Mouse (Mus musculus) heart, embryonic 13.5 days (tissue): ENCODE results near the gene Ercc1. TPM values are rescaled to one million over a fixed set of nuclear protein-coding genes. Genes with fewer than 3 reads are reported as not detected.
A peak's percentile ranks its signal among the peaks of the same experiment; 100 is the strongest.

Experiments used
- ATAC-seq: fragments of 200-750 bp; cut with Nextera tagmentation; 2 replicates; pipeline ENCODE4 v1.8.0; 2017; ENCODE audit warnings: moderate TSS enrichment; ENCODE audit not compliant: insufficient number of reproducible peaks, low FRiP score, low TSS enrichment; ENCODE audit errors: extremely low read depth
- H3K27ac ChIP-seq: fragments of 300-500 bp; sonication (generic); replicated peaks from 2 replicates; pipeline ENCODE4 v1.5.1; 2015; ENCODE audit warnings: moderate library complexity, mild to moderate bottlenecking, inconsistent platforms
- H3K27me3 ChIP-seq: fragments of 300-500 bp; sonication (generic); replicated peaks from 2 replicates; pipeline ENCODE4 v1.6.1; 2015; ENCODE audit warnings: mild to moderate bottlenecking, inconsistent platforms
- H3K36me3 ChIP-seq: fragments of 300-500 bp; sonication (generic); 2 replicates; pipeline ENCODE4 v1.6.1; 2015; ENCODE audit warnings: mild to moderate bottlenecking, inconsistent platforms
- H3K4me1 ChIP-seq: fragments of 300-500 bp; sonication (generic); 2 replicates; pipeline ENCODE4 v1.6.1; 2015; ENCODE audit warnings: inconsistent platforms
- H3K4me2 ChIP-seq: fragments of 300-500 bp; sonication (generic); 2 replicates; pipeline ENCODE4 v1.6.1; 2015; ENCODE audit warnings: inconsistent platforms, mild to moderate bottlenecking, moderate library complexity
- H3K4me3 ChIP-seq: fragments of 300-500 bp; sonication (generic); 2 replicates; pipeline ENCODE4 v1.5.1; 2015; ENCODE audit warnings: moderate library complexity, mild to moderate bottlenecking, inconsistent platforms
- H3K9ac ChIP-seq: fragments of 300-500 bp; sonication (generic); 2 replicates; pipeline ENCODE4 v1.6.1; 2015; ENCODE audit warnings: inconsistent platforms, mild to moderate bottlenecking, moderate library complexity
- H3K9me3 ChIP-seq: fragments of 300-500 bp; sonication (generic); 2 replicates; pipeline ENCODE4 v1.6.1; 2016; ENCODE audit warnings: inconsistent platforms
- WGBS: fragments of 180-500 bp; shearing (Covaris S2); methylation state at CpG from one replicate; pipeline ENCODE4 v1.1.7; 2015; ENCODE audit warnings: mixed read lengths; 5-methylcytosine and 5-hydroxymethylcytosine counted together
- polyA plus RNA-seq: library from polyadenylated mRNA; unstranded; fragments of >200 nt; fragmentation: Nextera tagmentation; extraction: Ambion mirVana; gene quantifications from 2 replicates; pipeline ENCODE4 v1.2.1, GENCODE M21; 2015

Ercc1 gene
- polyA plus RNA-seq, result 62.6 and 62.7 TPM in 2 replicates

DNA sequence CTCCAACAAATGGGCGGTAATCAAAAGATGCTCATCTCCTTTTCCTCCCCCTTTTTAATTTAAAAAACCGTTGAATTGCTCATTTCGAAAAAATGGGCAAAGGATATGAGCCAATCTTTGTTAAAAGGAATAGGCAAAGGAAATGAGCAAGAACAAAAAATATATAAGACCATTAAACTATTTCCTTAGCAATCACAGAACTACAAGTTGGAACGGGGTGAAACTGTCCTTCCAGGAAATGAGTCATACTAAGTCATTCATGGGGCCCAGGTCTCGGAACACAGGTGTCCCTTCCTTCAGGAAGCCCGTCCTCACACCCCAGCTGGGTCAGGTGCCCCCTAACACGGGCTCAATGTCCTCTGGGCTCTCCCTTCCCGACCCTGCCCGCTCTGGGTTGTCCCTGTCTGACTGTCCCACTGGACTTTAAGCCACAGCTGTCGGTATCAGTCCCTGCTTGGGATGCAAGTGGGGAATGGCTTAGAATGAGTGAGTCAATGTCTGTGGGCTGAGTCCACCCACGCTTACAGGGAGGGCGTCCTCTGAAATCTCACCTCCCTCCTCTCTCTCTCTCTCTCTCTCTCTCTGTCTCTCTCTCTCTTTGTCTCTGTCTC lies at the start of gene Ercc1:
Gene Ercc1 (plus strand): TSS at position 542 of the 611 bp plus-strand sequence.
- Histone ChIP-seq H3K27me3 (peaks cover 5% of the 10 kb centered on the region; the same call in 1 of the 2 replicates), H3K36me3 (peaks cover 26% of the 10 kb centered on the region), H3K9ac (peak within 1 kb of the TSS; percentile 85), H3K4me3 (peak within 1 kb of the TSS; percentile 75), H3K27ac (peak within 1 kb of the TSS; percentile 78), H3K4me1 (peaks cover 52% of the 10 kb centered on the region), H3K4me2 (peak within 1 kb of the TSS; percentile 86), H3K9me3 (no peaks in the 10 kb centered on the region)
- ATAC-seq, result no peak
- WGBS, result 26% methylated on average over 12 of the region's 12 CpGs

DNA sequence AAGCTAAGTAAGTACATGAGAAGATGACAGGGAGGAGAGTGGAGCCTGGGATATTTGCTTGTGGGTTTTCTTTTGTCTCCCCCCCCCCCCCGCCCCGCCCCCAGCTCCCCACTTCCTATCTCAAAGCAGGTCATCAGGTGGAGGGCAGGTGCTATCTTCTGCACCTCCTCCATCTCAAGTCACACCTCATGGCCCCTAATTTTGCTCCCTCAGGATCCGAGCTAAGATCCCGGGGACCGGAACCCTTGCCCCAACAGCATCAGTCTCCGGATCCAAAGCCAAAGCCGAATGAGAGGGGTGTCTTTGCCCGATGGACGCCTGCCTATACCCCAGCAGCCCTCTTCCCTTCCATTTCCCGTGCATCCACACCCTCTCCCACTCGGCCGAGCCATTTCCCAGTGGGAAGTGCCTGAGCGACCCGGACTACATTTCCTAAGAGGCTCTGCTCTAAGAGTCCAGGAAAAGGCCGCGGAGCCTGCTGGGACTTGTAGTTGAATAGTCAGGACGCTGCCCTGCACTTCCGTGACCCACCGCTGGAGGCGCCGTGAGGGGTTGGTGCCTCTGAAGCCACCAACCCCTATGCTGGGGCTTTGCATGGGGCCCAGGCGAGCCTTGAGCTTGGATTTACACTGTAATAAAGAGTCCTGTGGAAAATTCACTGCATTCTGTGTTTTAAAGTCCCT lies 48.9 kb upstream of the Ercc1 start:
- Histone ChIP-seq H3K9me3 (no peaks in the 10 kb centered on the region), H3K27ac (no peak overlapping the region), H3K4me1 (peaks cover 20% of the 10 kb centered on the region), H3K36me3 (no peaks in the 10 kb centered on the region), H3K4me3 (peak overlapping the region; percentile 43), H3K27me3 (no peaks in the 10 kb centered on the region), H3K9ac (peak overlapping the region; percentile 72), H3K4me2 (peak overlapping the region; percentile 68)
- ATAC-seq, result peak; percentile 34; the same call in 1 of the 2 replicates
- 15% methylated on average over 22 of the region's 22 CpGs for WGBS

- 83% methylated on average over 6 of the region's 6 CpGs for WGBS
- ATAC-seq, result no peak
Measured at GRCm38 (mm10) chr7:19297034-19297433, 47.5 kb upstream of the Ercc1 start.

GRCm38 (mm10) chr7:19297794-19298193 lies 46.8 kb upstream of the Ercc1 start:
- no peak for ATAC-seq
- WGBS, result 80% methylated on average over 5 of the region's 5 CpGs

More at GRCm38 (mm10) chr7:19297034-19297433, 47.5 kb upstream of the Ercc1 start:
- H3K27me3 ChIP-seq, result peaks cover 7% of the 10 kb centered on the region
- peaks cover 16% of the 10 kb centered on the region for H3K4me1 ChIP-seq
- no peaks in the 10 kb centered on the region for H3K9me3 ChIP-seq
- H3K9ac ChIP-seq, result no peak overlapping the region
- H3K4me3 ChIP-seq, result no peak overlapping the region
- H3K27ac ChIP-seq, result no peak overlapping the region
- H3K36me3 ChIP-seq, result no peaks in the 10 kb centered on the region
- H3K4me2 ChIP-seq, result no peak overlapping the region

GRCm38 (mm10) chr7:19299194-19299593 lies 45.4 kb upstream of the Ercc1 start:
- Histone ChIP-seq H3K9me3 (no peaks in the 10 kb centered on the region), H3K4me1 (peaks cover 25% of the 10 kb centered on the region), H3K4me3 (no peak overlapping the region), H3K36me3 (no peaks in the 10 kb centered on the region), H3K27me3 (peaks cover 29% of the 10 kb centered on the region), H3K27ac (no peak overlapping the region), H3K4me2 (no peak overlapping the region), H3K9ac (no peak overlapping the region)
- 16% methylated on average over 3 of the region's 3 CpGs for WGBS
- ATAC-seq, result no peak

More at GRCm38 (mm10) chr7:19297794-19298193, 46.8 kb upstream of the Ercc1 start:
- Histone ChIP-seq H3K4me1 (peaks cover 17% of the 10 kb centered on the region), H3K27ac (no peak overlapping the region), H3K4me3 (no peak overlapping the region), H3K4me2 (no peak overlapping the region), H3K27me3 (peaks cover 15% of the 10 kb centered on the region), H3K9me3 (no peaks in the 10 kb centered on the region), H3K9ac (no peak overlapping the region), H3K36me3 (no peaks in the 10 kb centered on the region)

GRCm38 (mm10) chr7:19300501-19301421 lies 43.8 kb upstream of the Ercc1 start:
- Histone ChIP-seq H3K27me3 (peaks cover 44% of the 10 kb centered on the region), H3K4me3 (peak overlapping the region; percentile 53), H3K9ac (peak overlapping the region; percentile 55), H3K4me2 (peak overlapping the region; percentile 65), H3K27ac (no peak overlapping the region; the same call in 1 of the 2 replicates), H3K36me3 (no peaks in the 10 kb centered on the region), H3K9me3 (no peaks in the 10 kb centered on the region), H3K4me1 (peaks cover 35% of the 10 kb centered on the region)
- WGBS, result under 1% methylated on average over 29 of the region's 29 CpGs
- ATAC-seq, result 0 out of 2 replicates have a peak, but pooled peaks have one; percentile 49

- Histone ChIP-seq H3K9ac (peak overlapping the region; percentile 55), H3K36me3 (no peaks in the 10 kb centered on the region), H3K27me3 (peaks cover 54% of the 10 kb centered on the region), H3K9me3 (no peaks in the 10 kb centered on the region), H3K4me2 (peak overlapping the region; percentile 65), H3K4me3 (peak overlapping the region; percentile 53), H3K4me1 (peaks cover 35% of the 10 kb centered on the region), H3K27ac (no peak overlapping the region)
- WGBS, result 13% methylated on average over 16 of the region's 16 CpGs
- no peak for ATAC-seq
Measured at GRCm38 (mm10) chr7:19301461-19302263, 42.9 kb upstream of the Ercc1 start.

DNA sequence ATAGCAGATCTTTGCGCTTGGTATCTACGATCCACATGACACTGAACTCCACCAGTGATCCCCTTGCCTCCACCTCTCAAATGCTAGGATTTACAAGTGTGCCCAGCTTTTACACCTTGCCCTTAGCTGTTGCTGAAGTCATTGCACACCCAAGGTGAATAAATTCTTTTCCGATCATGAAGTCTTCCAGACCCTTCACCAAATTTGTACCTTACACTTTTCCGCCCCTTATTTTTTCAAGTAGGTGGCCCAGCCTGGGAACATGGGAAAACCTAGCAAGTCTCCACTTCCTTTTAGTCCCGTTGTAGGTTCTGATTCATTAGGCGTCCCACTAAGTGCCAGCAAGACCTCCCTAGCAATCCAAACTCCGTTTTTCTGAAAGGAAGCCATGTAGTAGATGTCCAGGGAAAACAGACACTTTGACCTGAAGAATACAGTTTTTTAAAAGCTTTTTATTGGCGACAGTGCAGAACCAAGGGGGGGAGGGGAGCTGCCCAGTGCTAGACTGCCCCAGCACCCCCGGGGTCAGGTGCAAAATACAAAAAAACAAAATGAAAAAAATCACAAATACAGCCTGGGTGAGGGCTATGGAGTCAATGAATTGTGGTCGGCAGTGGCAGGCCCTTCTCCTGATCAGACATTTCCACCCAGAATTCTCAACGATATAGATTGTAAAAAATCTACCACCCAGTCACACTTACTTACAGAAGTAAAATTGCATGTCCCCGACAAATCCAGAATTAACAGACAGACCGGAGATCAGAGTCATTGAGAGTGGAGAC lies 42.1 kb upstream of the Ercc1 start:
- Histone ChIP-seq H3K9me3 (no peaks in the 10 kb centered on the region), H3K4me3 (peak overlapping the region; percentile 53; the same call in 1 of the 2 replicates), H3K27ac (no peak overlapping the region), H3K4me2 (peak overlapping the region; percentile 65; the same call in 1 of the 2 replicates), H3K4me1 (peaks cover 36% of the 10 kb centered on the region), H3K27me3 (peaks cover 61% of the 10 kb centered on the region), H3K36me3 (no peaks in the 10 kb centered on the region), H3K9ac (peak overlapping the region; percentile 55)
- no peak for ATAC-seq
- 43% methylated on average over 13 of the region's 13 CpGs for WGBS

- Histone ChIP-seq H3K27me3 (peaks cover 62% of the 10 kb centered on the region), H3K4me2 (no peak overlapping the region), H3K9me3 (no peaks in the 10 kb centered on the region), H3K4me1 (peaks cover 42% of the 10 kb centered on the region), H3K36me3 (no peaks in the 10 kb centered on the region), H3K9ac (no peak overlapping the region; the same call in 1 of the 2 replicates), H3K27ac (no peak overlapping the region), H3K4me3 (no peak overlapping the region)
- WGBS, result 75% methylated on average over 12 of the region's 12 CpGs
- ATAC-seq, result no peak
Measured at GRCm38 (mm10) chr7:19303046-19303305, 41.6 kb upstream of the Ercc1 start.

DNA sequence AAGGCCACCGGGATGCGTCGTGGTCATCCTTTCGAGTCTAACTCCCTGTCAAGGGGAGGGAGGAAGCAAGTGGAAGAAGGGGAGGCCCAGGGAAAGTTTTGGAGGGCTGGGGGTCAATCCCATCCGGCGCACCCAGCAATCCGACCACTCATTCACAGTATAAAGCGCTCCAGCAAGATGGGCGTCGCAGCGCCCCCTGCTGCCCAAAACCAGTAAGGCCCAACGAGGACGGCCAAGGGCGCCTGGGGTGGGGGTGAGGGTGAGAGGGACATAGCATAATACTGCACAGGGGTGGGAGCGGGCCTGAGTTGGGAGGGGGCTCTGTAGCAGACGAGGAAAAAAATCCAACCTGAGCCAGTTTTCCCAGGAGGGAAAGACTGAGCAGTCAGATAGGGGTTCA lies 40.8 kb upstream of the Ercc1 start:
- no peaks in the 10 kb centered on the region for H3K36me3 ChIP-seq
- WGBS, result under 1% methylated on average over 16 of the region's 16 CpGs
- peaks cover 44% of the 10 kb centered on the region for H3K4me1 ChIP-seq
- H3K4me3 ChIP-seq, result peak overlapping the region; percentile 52
- H3K27me3 ChIP-seq, result peaks cover 62% of the 10 kb centered on the region
- no peaks in the 10 kb centered on the region for H3K9me3 ChIP-seq
- H3K27ac ChIP-seq, result no peak overlapping the region
- no peak for ATAC-seq
- peak overlapping the region; percentile 47 for H3K9ac ChIP-seq
- H3K4me2 ChIP-seq, result peak overlapping the region; percentile 77
